Mouse (Mus musculus) olfactory bulb, adult 2 months (tissue): ENCODE results near the gene Lrrc3c. TPM values are rescaled to one million over a fixed set of nuclear protein-coding genes. Genes with fewer than 3 reads are reported as not detected.
"Not testable (repeated sequence)": the region's sequence is repeated elsewhere in the genome, so short reads cannot be mapped to it uniquely, and the experiment has no call there.

Experiments used
- H3K27ac ChIP-seq: fragments of 200-500 bp; 2 replicates; pipeline ENCODE4 v1.5.1; 2012; ENCODE audit warnings: low read depth, low read length; ENCODE audit not compliant: insufficient read depth
- H3K4me1 ChIP-seq: fragments of 200-500 bp; 2 replicates; pipeline ENCODE4 v1.6.1; 2012; ENCODE audit warnings: low read length; ENCODE audit not compliant: control insufficient read depth, insufficient read depth
- H3K4me3 ChIP-seq: fragments of 200-500 bp; 2 replicates; pipeline ENCODE4 v1.5.1; 2012; ENCODE audit warnings: mild to moderate bottlenecking, low read depth, low read length, moderate library complexity; ENCODE audit not compliant: insufficient read depth
- CTCF ChIP-seq: fragments of 200-500 bp; IDR thresholded peaks from 2 replicates; pipeline ENCODE4 v1.5.1; 2012; ENCODE audit warnings: low read depth, mild to moderate bottlenecking, low read length, moderate library complexity; ENCODE audit not compliant: insufficient read depth
- POLR2A ChIP-seq: fragments of 200-500 bp; IDR thresholded peaks from 2 replicates; pipeline ENCODE4 v1.6.1; 2012; ENCODE audit warnings: mild to moderate bottlenecking, low read depth, low read length, moderate library complexity; ENCODE audit not compliant: insufficient read depth
- WGBS: fragments of 180-500 bp; shearing (Covaris S2); methylation state at CpG from one replicate; pipeline ENCODE4 v1.1.7; 2018; 5-methylcytosine and 5-hydroxymethylcytosine counted together
- polyA plus RNA-seq: library from polyadenylated mRNA; stranded (reverse); fragments of >200 nt; gene quantifications from 2 replicates; pipeline ENCODE4 v1.2.4, GENCODE M21; 2012; ENCODE audit warnings: low replicate concordance; ENCODE audit not compliant: missing spikeins, insufficient read depth, insufficient read length

The Lrrc3c gene
- polyA plus RNA-seq, 1 experiment = not detected

- H3K4me3 ChIP-seq = no peak overlapping the region
- TF ChIP-seq POLR2A (no peak), CTCF (no peak)
- 89% methylated on average over 13 of the region's 13 CpGs for WGBS
- H3K27ac ChIP-seq = no peak overlapping the region
- no peaks in the 10 kb centered on the region for H3K4me1 ChIP-seq
These were observed 22.7 kb downstream of the Lrrc3c start for GRCm38 (mm10) chr11:98620791-98621190.

- H3K4me3 ChIP-seq, H3K27ac ChIP-seq, H3K4me1 ChIP-seq: not testable (repeated sequence)
- whole genome bisulfite sequencing = 81% methylated on average over 6 of the region's 6 CpGs
These were observed 25.9 kb downstream of the Lrrc3c start for GRCm38 (mm10) chr11:98623981-98624380.

GRCm38 (mm10) chr11:98624381-98624780 lies 26.3 kb downstream of the Lrrc3c start:
- H3K27ac ChIP-seq, H3K4me3 ChIP-seq, H3K4me1 ChIP-seq: not testable (repeated sequence)
- 86% methylated on average over 2 of the region's 2 CpGs for WGBS

GRCm38 (mm10) chr11:98625611-98626410 lies 27.7 kb downstream of the Lrrc3c start, which contains the start of the genes Gm12355 and Gsdma3:
Gene Gm12355 (minus strand): TSS chr11:98625661.
Gene Gsdma3 (plus strand): TSS chr11:98626360.
- H3K27ac ChIP-seq = no peak within 1 kb of the TSS
- TF ChIP-seq POLR2A (no peak), CTCF (no peak)
- H3K4me3 ChIP-seq = no peak within 1 kb of the TSS
- WGBS = 88% methylated on average over 10 of the region's 10 CpGs
- H3K4me1 ChIP-seq = no peaks in the 10 kb centered on the region

GRCm38 (mm10) chr11:98628706-98629105 lies 30.6 kb downstream of the Lrrc3c start:
- Histone ChIP-seq H3K27ac (no peak overlapping the region), H3K4me1 (no peaks in the 10 kb centered on the region), H3K4me3 (no peak overlapping the region)
- TF ChIP-seq POLR2A (no peak), CTCF (no peak)
- 70% methylated on average over 3 of the region's 3 CpGs for WGBS

GRCm38 (mm10) chr11:98630646-98631045 lies 32.6 kb downstream of the Lrrc3c start:
- H3K4me1 ChIP-seq = no peaks in the 10 kb centered on the region
- TF ChIP-seq POLR2A = no peak
- TF ChIP-seq CTCF = no peak

GRCm38 (mm10) chr11:98635312-98635970 lies 37.4 kb downstream of the Lrrc3c start:
- H3K27ac ChIP-seq, H3K4me3 ChIP-seq, H3K4me1 ChIP-seq: not testable (repeated sequence)
- WGBS = 31% methylated on average over 10 of the region's 10 CpGs

More at GRCm38 (mm10) chr11:98630646-98631045, 32.6 kb downstream of the Lrrc3c start:
- no peak overlapping the region for H3K27ac ChIP-seq
- H3K4me3 ChIP-seq = no peak overlapping the region
- WGBS = 88% methylated on average over 5 of the region's 5 CpGs

- no peak for TF ChIP-seq CTCF
- TF ChIP-seq POLR2A = no peak
- Histone ChIP-seq H3K27ac (no peak overlapping the region), H3K4me1 (no peaks in the 10 kb centered on the region), H3K4me3 (no peak overlapping the region)
- 79% methylated on average over 1 of the region's 1 CpGs for WGBS
These were observed 39.4 kb downstream of the Lrrc3c start for GRCm38 (mm10) chr11:98637501-98637900.

GRCm38 (mm10) chr11:98640091-98640490 lies 42.0 kb downstream of the Lrrc3c start:
- no peaks in the 10 kb centered on the region for H3K4me1 ChIP-seq
- H3K4me3 ChIP-seq = no peak overlapping the region
- 72% methylated on average over 5 of the region's 5 CpGs for WGBS
- no peak overlapping the region for H3K27ac ChIP-seq
- no peak for TF ChIP-seq POLR2A
- TF ChIP-seq CTCF = no peak
